Mouse (Mus musculus) thymus, adult 2 months (tissue): ENCODE data around the gene Sestd1.

Experiments
- CTCF ChIP-seq: fragments of 200-500 bp; IDR thresholded peaks from 2 replicates; pipeline ENCODE4 v1.5.1; 2012; ENCODE audit warnings: mild to moderate bottlenecking, control low read depth, low read length, moderate library complexity, borderline replicate concordance; ENCODE audit not compliant: control insufficient read depth, poor library complexity, insufficient read depth; ENCODE audit errors: extremely low read depth
- POLR2A ChIP-seq: fragments of 200-500 bp; IDR thresholded peaks from 2 replicates; pipeline ENCODE4 v1.6.1; 2012; ENCODE audit warnings: mild to moderate bottlenecking, low read length, control low read depth, moderate library complexity; ENCODE audit not compliant: control insufficient read depth, poor library complexity, insufficient read depth; ENCODE audit errors: extremely low read depth

GRCm38 (mm10) chr2:77268612-77269239, 11.7 kb downstream of the Sestd1 start:
- TF ChIP-seq CTCF (no peak), POLR2A (no peak)
